Mouse (Mus musculus) limb, embryonic 13.5 days (tissue): ENCODE results near the gene Dnajb12. TPM values are rescaled to one million over a fixed set of nuclear protein-coding genes. Genes with fewer than 3 reads are reported as not detected.

Experiments used
- ATAC-seq: fragments of 200-750 bp; cut with Nextera tagmentation; 2 replicates; pipeline ENCODE4 v1.8.0; 2017; ENCODE audit warnings: low read depth, moderate number of reproducible peaks, moderate TSS enrichment; ENCODE audit not compliant: low FRiP score
- H3K27ac ChIP-seq: fragments of 300-500 bp; sonication (generic); 2 replicates; pipeline ENCODE4 v1.5.1; 2015; ENCODE audit warnings: inconsistent platforms, mild to moderate bottlenecking, moderate library complexity
- H3K27me3 ChIP-seq: fragments of 300-500 bp; sonication (generic); 2 replicates; pipeline ENCODE4 v1.6.1; 2015; ENCODE audit warnings: mild to moderate bottlenecking, inconsistent platforms
- H3K36me3 ChIP-seq: fragments of 300-500 bp; sonication (generic); 2 replicates; pipeline ENCODE4 v1.6.1; 2015; ENCODE audit warnings: inconsistent platforms, mild to moderate bottlenecking, moderate library complexity
- H3K4me1 ChIP-seq: fragments of 300-500 bp; sonication (generic); 2 replicates; pipeline ENCODE4 v1.6.1; 2015; ENCODE audit warnings: inconsistent platforms
- H3K4me2 ChIP-seq: fragments of 300-500 bp; sonication (generic); replicated peaks from 2 replicates; pipeline ENCODE4 v1.6.1; 2015; ENCODE audit warnings: inconsistent platforms, mild to moderate bottlenecking, moderate library complexity
- H3K4me3 ChIP-seq: fragments of 300-500 bp; sonication (generic); 2 replicates; pipeline ENCODE4 v1.5.1; 2015; ENCODE audit warnings: moderate library complexity, mild to moderate bottlenecking, inconsistent platforms
- H3K9ac ChIP-seq: fragments of 300-500 bp; sonication (generic); 2 replicates; pipeline ENCODE4 v1.6.1; 2015; ENCODE audit warnings: mild to moderate bottlenecking, inconsistent platforms
- H3K9me3 ChIP-seq: fragments of 300-500 bp; sonication (generic); 2 replicates; pipeline ENCODE4 v1.6.1; 2016; ENCODE audit warnings: inconsistent platforms
- WGBS: fragments of 180-500 bp; shearing (Covaris S2); methylation state at CpG from one replicate; pipeline ENCODE4 v1.1.7; 2015; 5-methylcytosine and 5-hydroxymethylcytosine counted together
- polyA plus RNA-seq: library from polyadenylated mRNA; unstranded; fragments of >200 nt; fragmentation: Nextera tagmentation; extraction: Ambion mirVana; gene quantifications from 2 replicates; pipeline ENCODE4 v1.2.1, GENCODE M21; 2015

Dnajb12 gene
- polyA plus RNA-seq, 1 experiment from 2014 or later = 19.3 TPM

- H3K4me3 ChIP-seq = no peak overlapping the region
- ATAC-seq = no peak
Measured at GRCm38 (mm10) chr10:59900174-59900435, 20.7 kb downstream of the Dnajb12 start.

GRCm38 (mm10) chr10:59900939-59901338 lies 21.6 kb downstream of the Dnajb12 start:
- 56% methylated on average over 4 of the region's 4 CpGs for WGBS
- ATAC-seq = no peak
- H3K4me1 ChIP-seq = peaks cover 73% of the 10 kb centered on the region

More at GRCm38 (mm10) chr10:59900174-59900435, 20.7 kb downstream of the Dnajb12 start:
- Histone ChIP-seq H3K27me3 (no peaks in the 10 kb centered on the region), H3K27ac (peak overlapping the region; percentile 96), H3K36me3 (peaks cover 32% of the 10 kb centered on the region), H3K4me1 (peaks cover 74% of the 10 kb centered on the region), H3K9me3 (no peaks in the 10 kb centered on the region), H3K4me2 (peak overlapping the region; percentile 52), H3K9ac (peak overlapping the region; percentile 59)
- 13% methylated on average over 4 of the region's 4 CpGs for WGBS

GRCm38 (mm10) chr10:59901463-59901862 lies 22.1 kb downstream of the Dnajb12 start:
- Histone ChIP-seq H3K36me3 (peaks cover 18% of the 10 kb centered on the region), H3K4me2 (no peak overlapping the region), H3K27ac (peak overlapping the region; percentile 15; the same call in 1 of the 2 replicates), H3K9me3 (no peaks in the 10 kb centered on the region), H3K4me1 (peaks cover 72% of the 10 kb centered on the region), H3K4me3 (no peak overlapping the region), H3K9ac (no peak overlapping the region), H3K27me3 (no peaks in the 10 kb centered on the region)
- no peak for ATAC-seq
- WGBS = 74% methylated on average over 1 of the region's 1 CpGs

More at GRCm38 (mm10) chr10:59900939-59901338, 21.6 kb downstream of the Dnajb12 start:
- no peak overlapping the region for H3K9ac ChIP-seq
- H3K4me3 ChIP-seq = no peak overlapping the region
- no peaks in the 10 kb centered on the region for H3K27me3 ChIP-seq
- peak overlapping the region; percentile 96; the same call in 1 of the 2 replicates for H3K27ac ChIP-seq
- H3K36me3 ChIP-seq = peaks cover 24% of the 10 kb centered on the region
- H3K4me2 ChIP-seq = no peak overlapping the region
- H3K9me3 ChIP-seq = no peaks in the 10 kb centered on the region

- peaks cover 12% of the 10 kb centered on the region for H3K36me3 ChIP-seq
- no peak overlapping the region for H3K4me3 ChIP-seq
- peak overlapping the region; percentile 63; the same call in 1 of the 2 replicates for H3K27ac ChIP-seq
- no peak for ATAC-seq
- H3K9ac ChIP-seq = peak overlapping the region; percentile 21; the same call in 1 of the 2 replicates
- H3K4me2 ChIP-seq = no peak overlapping the region
- peaks cover 69% of the 10 kb centered on the region for H3K4me1 ChIP-seq
- H3K27me3 ChIP-seq = no peaks in the 10 kb centered on the region
- 65% methylated on average over 8 of the region's 8 CpGs for WGBS
- no peaks in the 10 kb centered on the region for H3K9me3 ChIP-seq
Measured at GRCm38 (mm10) chr10:59901986-59902605, 22.7 kb downstream of the Dnajb12 start.

- ATAC-seq = no peak
- Histone ChIP-seq H3K9ac (0 out of 2 replicates have a peak overlapping the region, but pooled peaks have one; percentile 21), H3K4me1 (peaks cover 69% of the 10 kb centered on the region), H3K27ac (peak overlapping the region; percentile 63; the same call in 1 of the 2 replicates), H3K27me3 (no peaks in the 10 kb centered on the region), H3K9me3 (no peaks in the 10 kb centered on the region), H3K36me3 (peaks cover 7% of the 10 kb centered on the region), H3K4me2 (no peak overlapping the region), H3K4me3 (no peak overlapping the region)
- 48% methylated on average over 8 of the region's 8 CpGs for WGBS
Measured at GRCm38 (mm10) chr10:59902606-59902990, 23.2 kb downstream of the Dnajb12 start.

GRCm38 (mm10) chr10:59903170-59903569 lies 23.8 kb downstream of the Dnajb12 start:
- WGBS = 27% methylated on average over 7 of the region's 7 CpGs

GRCm38 (mm10) chr10:59907080-59907609 lies 27.8 kb downstream of the Dnajb12 start:
- Histone ChIP-seq H3K4me3 (no peak overlapping the region), H3K27me3 (no peaks in the 10 kb centered on the region), H3K27ac (peak overlapping the region; percentile 73; the same call in 1 of the 2 replicates), H3K36me3 (no peaks in the 10 kb centered on the region), H3K4me2 (no peak overlapping the region), H3K9ac (no peak overlapping the region), H3K9me3 (no peaks in the 10 kb centered on the region), H3K4me1 (peaks cover 66% of the 10 kb centered on the region)
- WGBS = 61% methylated on average over 3 of the region's 3 CpGs
- no peak for ATAC-seq

More at GRCm38 (mm10) chr10:59903170-59903569, 23.8 kb downstream of the Dnajb12 start:
- peaks cover 3% of the 10 kb centered on the region; the same call in 1 of the 2 replicates for H3K36me3 ChIP-seq
- H3K27me3 ChIP-seq = no peaks in the 10 kb centered on the region
- no peaks in the 10 kb centered on the region for H3K9me3 ChIP-seq
- no peak overlapping the region for H3K4me3 ChIP-seq
- no peak overlapping the region for H3K4me2 ChIP-seq
- no peak for ATAC-seq
- peaks cover 70% of the 10 kb centered on the region for H3K4me1 ChIP-seq
- H3K9ac ChIP-seq = no peak overlapping the region
- peak overlapping the region; percentile 63; the same call in 1 of the 2 replicates for H3K27ac ChIP-seq

GRCm38 (mm10) chr10:59907695-59908299 lies 28.4 kb downstream of the Dnajb12 start:
- no peaks in the 10 kb centered on the region for H3K27me3 ChIP-seq
- no peaks in the 10 kb centered on the region for H3K9me3 ChIP-seq
- H3K4me1 ChIP-seq = peaks cover 66% of the 10 kb centered on the region
- H3K9ac ChIP-seq = peak overlapping the region; percentile 40; the same call in 1 of the 2 replicates
- H3K4me3 ChIP-seq = no peak overlapping the region
- H3K27ac ChIP-seq = peak overlapping the region; percentile 73
- no peaks in the 10 kb centered on the region for H3K36me3 ChIP-seq
- peak; percentile 39; the same call in 1 of the 2 replicates for ATAC-seq
- H3K4me2 ChIP-seq = peak overlapping the region; percentile 12
- WGBS = 51% methylated on average over 7 of the region's 7 CpGs

GRCm38 (mm10) chr10:59908776-59909315 lies 29.5 kb downstream of the Dnajb12 start:
- peak overlapping the region; percentile 73; the same call in 1 of the 2 replicates for H3K27ac ChIP-seq
- 0 out of 2 replicates have a peak, but pooled peaks have one; percentile 12 for ATAC-seq
- no peaks in the 10 kb centered on the region for H3K27me3 ChIP-seq
- H3K36me3 ChIP-seq = no peaks in the 10 kb centered on the region
- no peak overlapping the region for H3K4me3 ChIP-seq
- H3K9me3 ChIP-seq = no peaks in the 10 kb centered on the region
- 49% methylated on average over 7 of the region's 7 CpGs for WGBS
- peak overlapping the region; percentile 49 for H3K4me2 ChIP-seq
- H3K9ac ChIP-seq = no peak overlapping the region; the same call in 1 of the 2 replicates
- H3K4me1 ChIP-seq = peaks cover 58% of the 10 kb centered on the region

GRCm38 (mm10) chr10:59909357-59909847 lies 30.0 kb downstream of the Dnajb12 start:
- Histone ChIP-seq H3K27me3 (no peaks in the 10 kb centered on the region), H3K4me1 (peaks cover 58% of the 10 kb centered on the region), H3K4me2 (peak overlapping the region; percentile 49), H3K9ac (no peak overlapping the region), H3K36me3 (no peaks in the 10 kb centered on the region), H3K9me3 (no peaks in the 10 kb centered on the region), H3K4me3 (peak overlapping the region; percentile 18; the same call in 1 of the 2 replicates), H3K27ac (peak overlapping the region; percentile 73; the same call in 1 of the 2 replicates)
- ATAC-seq = peak; percentile 5; the same call in 1 of the 2 replicates
- 8% methylated on average over 14 of the region's 14 CpGs for WGBS

- Histone ChIP-seq H3K4me1 (peaks cover 64% of the 10 kb centered on the region), H3K4me3 (peak overlapping the region; percentile 11; the same call in 1 of the 2 replicates), H3K27ac (0 out of 2 replicates have a peak overlapping the region, but pooled peaks have one; percentile 67), H3K36me3 (no peaks in the 10 kb centered on the region), H3K4me2 (peak overlapping the region; percentile 57), H3K27me3 (no peaks in the 10 kb centered on the region), H3K9ac (peak overlapping the region; percentile 54; the same call in 1 of the 2 replicates), H3K9me3 (no peaks in the 10 kb centered on the region)
- WGBS = 35% methylated on average over 6 of the region's 6 CpGs
- ATAC-seq = no peak
Measured at GRCm38 (mm10) chr10:59911091-59911490, 31.7 kb downstream of the Dnajb12 start.
